Mouse (Mus musculus) retina, embryonic 14.5 days (tissue): ENCODE data around the gene Med26.

Source experiments
- DNase-seq: peaks from one replicate; pipeline ENCODE4 v3.0.0-alpha.2; 2015; ENCODE audit warnings: low spot score

Gene Med26

GRCm38 (mm10) chr8:72547802-72548643 is at the start of gene Med26:
Med26 (minus strand) TSS chr8:72548270.
- DNase-seq, result peak; percentile 99

GRCm38 (mm10) chr8:72590198-72590597 is 42.1 kb upstream of the Med26 start:
- DNase-seq, result peak; percentile 81

GRCm38 (mm10) chr8:72589286-72589685 is 41.2 kb upstream of the Med26 start:
- no peak for DNase-seq

DNA sequence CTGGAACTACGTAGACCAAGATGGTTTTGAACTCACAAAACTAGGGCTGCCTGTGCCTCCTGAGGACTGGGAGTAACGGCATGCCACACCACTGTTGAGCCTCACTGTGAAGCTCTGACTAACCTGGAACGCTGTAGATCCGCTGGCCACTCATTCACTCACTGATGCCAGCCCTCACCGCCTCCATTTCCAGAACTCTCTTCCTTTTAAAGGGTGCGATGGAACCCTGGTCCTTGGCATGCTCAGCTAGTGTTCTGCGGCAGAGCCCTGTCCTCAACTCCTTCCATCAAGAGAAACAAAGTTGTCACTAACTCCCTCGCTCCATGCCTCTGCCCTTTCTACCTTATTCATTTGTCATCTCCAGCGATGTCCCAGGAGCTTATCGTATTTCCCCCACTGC is 40.8 kb upstream of the Med26 start:
- no peak for DNase-seq

DNA sequence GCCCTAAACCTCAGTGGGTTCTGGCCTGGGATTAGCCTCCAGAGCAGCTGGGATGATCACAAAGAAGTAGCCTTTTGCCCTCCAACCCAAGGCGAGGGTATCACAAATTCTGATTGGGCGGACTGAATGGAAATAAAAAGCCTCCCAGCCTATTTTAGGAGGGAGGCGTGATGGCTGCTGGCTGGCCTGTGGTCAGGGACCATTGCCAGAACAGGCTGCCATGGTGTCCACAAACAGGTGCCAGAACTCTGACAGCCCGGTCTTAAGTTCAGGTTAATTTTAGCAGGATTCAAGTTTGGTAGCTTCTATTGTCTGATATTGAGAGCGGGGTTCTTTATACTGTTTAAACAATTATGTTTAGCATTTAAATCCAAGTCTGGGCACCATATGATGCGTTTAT is 39.7 kb upstream of the Med26 start:
- DNase-seq, result no peak

- no peak for DNase-seq
Observed at GRCm38 (mm10) chr8:72584390-72584789, 36.3 kb upstream of the Med26 start.

- DNase-seq, result no peak
Observed at GRCm38 (mm10) chr8:72583056-72583771, 35.1 kb upstream of the Med26 start.

GRCm38 (mm10) chr8:72579374-72579773 is 31.3 kb upstream of the Med26 start:
- DNase-seq, result no peak

- no peak for DNase-seq
Observed at GRCm38 (mm10) chr8:72577941-72578340, 29.9 kb upstream of the Med26 start.

DNA sequence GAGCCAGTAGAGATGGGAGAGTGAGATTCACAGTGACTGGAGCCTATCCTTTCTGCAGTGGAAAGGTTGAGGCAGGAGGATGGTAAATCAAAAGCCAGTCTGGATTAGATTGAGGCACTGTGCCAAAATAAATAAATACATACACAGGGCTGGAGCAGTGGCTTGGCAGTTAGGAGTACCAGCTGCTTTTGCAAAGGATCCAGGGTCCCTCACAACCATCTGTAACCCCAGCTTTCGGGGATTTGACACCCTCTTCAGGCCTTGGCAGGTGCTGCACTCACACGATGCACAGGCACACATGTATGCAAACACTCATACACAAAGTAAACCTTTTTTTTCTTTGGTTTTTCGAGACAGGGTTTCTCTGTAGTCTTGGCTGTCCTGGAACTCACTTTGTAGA is 29.2 kb upstream of the Med26 start:
- DNase-seq, result no peak

- DNase-seq, result no peak
Observed at GRCm38 (mm10) chr8:72575915-72576314, 27.8 kb upstream of the Med26 start.

DNA sequence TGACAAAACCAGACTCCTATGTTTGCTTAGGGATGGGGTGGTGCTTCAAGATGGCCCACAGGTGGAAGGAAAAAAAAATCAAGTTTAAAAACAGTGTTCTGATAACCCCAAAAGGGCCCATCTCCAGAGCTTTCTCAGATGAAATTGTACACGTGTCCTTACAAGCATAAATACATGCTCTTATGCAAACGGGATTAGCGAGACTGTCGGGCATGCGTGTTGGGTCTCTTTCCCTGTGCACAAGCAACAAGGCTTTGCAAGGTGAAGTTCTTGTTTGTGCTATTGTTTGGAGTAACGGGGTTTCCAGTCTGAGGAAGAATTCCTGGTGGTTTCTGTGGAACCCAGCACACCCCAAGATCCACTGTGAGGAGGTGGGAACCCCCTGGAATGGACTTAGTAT is 25.4 kb upstream of the Med26 start:
- no peak for DNase-seq

- peak; percentile 3 for DNase-seq
Observed at GRCm38 (mm10) chr8:72572507-72572906, 24.4 kb upstream of the Med26 start.

- peak; percentile 68 for DNase-seq
Observed at GRCm38 (mm10) chr8:72571611-72572473, 23.8 kb upstream of the Med26 start, which contains the start of gene Tmem38a. Tmem38a (plus strand) TSS chr8:72572055.

DNA sequence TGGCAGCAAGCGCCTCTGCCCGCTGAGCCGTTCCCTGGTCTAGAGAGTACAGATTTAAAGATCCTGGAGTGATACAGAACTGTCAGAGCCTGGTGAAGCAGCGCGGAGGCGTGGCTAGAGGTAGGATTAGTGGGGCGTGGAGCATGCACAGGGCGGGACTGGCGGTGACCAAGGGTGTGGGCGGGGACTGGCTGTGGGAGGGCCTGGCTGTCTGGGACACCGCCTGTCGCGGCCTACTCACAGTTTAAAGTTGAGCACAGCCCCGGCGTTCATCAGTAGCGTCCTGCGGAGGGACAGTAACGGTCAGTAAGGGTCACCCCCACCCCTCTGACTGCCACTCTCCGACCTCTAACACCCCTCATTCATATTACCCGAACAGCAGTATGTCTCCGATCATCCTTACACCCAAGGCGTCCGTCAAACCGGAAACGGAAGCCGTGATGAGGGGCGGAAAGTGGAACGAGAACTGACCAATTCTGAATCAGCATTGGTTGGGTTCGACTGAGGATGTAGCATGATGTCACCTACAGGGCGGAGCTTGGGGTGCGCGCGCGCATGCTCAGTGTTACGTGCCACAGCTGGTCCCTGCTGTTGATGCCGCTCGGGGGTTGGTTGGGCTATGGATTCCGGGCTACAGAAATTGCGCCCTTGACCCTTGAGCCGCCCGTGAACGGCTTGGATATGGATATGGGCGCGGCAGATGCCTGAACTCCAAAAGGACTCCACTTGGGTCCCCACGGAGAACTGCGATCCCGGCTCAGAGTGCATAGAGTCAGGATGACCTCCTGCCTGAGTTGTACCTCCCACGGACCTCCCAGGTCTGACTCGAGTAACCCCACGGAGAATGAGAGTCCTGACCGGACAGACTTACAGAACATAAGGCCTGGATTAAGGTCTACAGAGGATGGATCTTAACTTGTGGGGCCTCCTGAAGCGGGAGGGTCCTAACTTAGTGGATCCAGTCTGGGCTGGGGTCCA is 22.9 kb upstream of the Med26 start, which contains the start of gene Smim7:
Gene Smim7 (minus strand): TSS at position 456 of the 978 bp plus-strand sequence.
- DNase-seq, result peak; percentile 100

GRCm38 (mm10) chr8:72565970-72566369 is 17.9 kb upstream of the Med26 start:
- DNase-seq, result no peak

GRCm38 (mm10) chr8:72561111-72561689 is 13.1 kb upstream of the Med26 start:
- DNase-seq, result no peak

- DNase-seq, result no peak
Observed at GRCm38 (mm10) chr8:72555770-72556169, 7.7 kb upstream of the Med26 start.

GRCm38 (mm10) chr8:72549314-72549892 is 1.3 kb upstream of the Med26 start:
- no peak for DNase-seq

DNA sequence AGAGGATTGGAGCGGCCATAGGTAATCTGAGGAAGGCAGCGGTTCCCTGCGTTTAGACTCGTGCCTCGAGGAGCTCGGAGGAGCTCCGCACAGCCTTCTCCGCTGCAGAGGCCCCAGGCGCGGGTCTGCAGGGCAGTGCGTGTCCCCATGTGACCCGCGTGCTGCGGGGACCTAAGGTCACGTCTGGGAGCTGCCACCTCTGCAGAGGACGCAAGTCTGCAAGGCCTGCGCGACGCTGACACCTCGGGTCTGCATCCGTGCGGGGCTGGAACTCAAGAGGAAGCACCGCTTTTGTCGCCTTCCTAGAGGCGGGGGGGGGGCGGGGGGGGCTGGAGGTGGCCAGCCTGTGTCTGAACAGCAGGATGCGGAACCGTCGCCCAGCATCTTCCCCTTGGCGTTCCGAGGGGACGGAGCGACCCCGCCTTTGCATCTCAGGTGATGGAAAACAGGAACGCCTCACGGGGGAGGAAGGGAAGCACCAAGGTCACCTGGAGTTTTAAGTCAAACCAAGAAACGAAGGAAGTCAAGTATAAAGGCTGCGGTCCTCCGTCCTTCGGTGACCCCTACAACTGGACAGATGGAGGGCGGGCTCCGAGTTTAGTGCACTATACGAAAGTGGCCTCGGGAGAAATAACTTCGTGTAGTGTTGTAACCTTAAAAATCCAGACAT is 709 bp upstream of the Med26 start:
- DNase-seq, result peak; percentile 16
